Mouse (Mus musculus) ovary, postnatal 14 days (tissue): ENCODE measurements around the gene Arhgef39.
A peak's percentile ranks its signal among the peaks of the same experiment; 100 is the strongest.
"Not testable (repeated sequence)": the region's sequence is repeated elsewhere in the genome, so short reads cannot be mapped to it uniquely, and the experiment has no call there.

Source experiments
- DNase-seq: peaks from one replicate; pipeline ENCODE4 v3.0.0; 2022; ENCODE audit warnings: low spot score

The Arhgef39 gene

GRCm38 (mm10) chr4:43507938-43508665 is 8.6 kb upstream of the Arhgef39 start:
- DNase-seq, result no peak

DNA sequence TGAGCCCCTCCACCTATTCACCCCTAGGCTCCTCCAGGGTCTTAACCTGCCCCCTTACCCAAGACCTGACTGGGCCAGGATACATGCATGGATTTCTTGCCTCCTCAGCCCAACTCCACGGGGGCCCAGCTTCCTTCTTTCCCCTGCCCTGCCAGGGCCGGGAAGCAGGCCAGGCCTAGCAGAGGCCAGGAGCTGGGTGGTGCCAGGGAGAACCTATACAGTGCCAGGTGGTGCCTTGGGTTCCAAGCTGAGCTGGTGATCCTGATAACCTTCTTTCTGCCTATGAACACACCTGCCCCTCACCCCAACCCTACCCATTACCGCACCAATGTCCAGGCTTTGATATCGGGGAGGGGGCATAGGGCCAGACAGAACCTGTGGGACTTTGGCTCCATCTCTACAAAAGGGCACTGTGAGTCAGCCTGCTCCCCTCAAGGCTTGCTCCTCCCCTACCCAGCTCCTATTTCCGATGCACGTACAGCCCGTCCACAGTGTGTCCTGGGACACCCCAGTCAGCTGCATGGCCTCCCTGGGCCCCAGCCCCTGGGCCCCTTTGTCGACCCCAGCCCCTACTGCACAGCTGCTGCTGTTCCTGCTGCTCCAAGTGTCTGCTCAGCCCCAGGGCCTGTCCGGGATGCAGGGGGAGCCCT is 7.2 kb upstream of the Arhgef39 start, which contains the start of gene Car9:
Gene Car9, plus strand, starts transcription at position 431 of the 650 bp plus-strand sequence.
- DNase-seq, result no peak

DNA sequence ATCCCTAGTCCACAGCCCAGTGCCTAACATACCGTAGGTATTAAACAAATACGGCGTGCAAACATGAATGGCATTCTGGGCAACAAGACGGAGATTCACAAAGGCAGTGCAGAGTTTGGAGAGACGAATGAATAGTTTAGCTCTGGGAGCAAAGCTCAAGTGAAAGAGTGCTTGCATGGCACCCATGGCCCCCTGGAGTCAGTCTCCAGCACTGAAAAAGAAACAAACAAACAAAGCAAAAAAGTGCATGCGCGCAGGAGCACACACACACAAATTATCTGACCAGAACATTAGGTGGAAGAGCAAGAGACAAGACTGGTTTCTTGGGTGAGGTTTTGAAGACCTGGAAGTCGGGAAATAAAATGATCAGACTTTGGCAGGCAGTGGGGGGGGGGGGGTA is 6.6 kb upstream of the Arhgef39 start:
- no peak for DNase-seq

- no peak for DNase-seq
Measured at GRCm38 (mm10) chr4:43504269-43504668, 4.8 kb upstream of the Arhgef39 start.

DNA sequence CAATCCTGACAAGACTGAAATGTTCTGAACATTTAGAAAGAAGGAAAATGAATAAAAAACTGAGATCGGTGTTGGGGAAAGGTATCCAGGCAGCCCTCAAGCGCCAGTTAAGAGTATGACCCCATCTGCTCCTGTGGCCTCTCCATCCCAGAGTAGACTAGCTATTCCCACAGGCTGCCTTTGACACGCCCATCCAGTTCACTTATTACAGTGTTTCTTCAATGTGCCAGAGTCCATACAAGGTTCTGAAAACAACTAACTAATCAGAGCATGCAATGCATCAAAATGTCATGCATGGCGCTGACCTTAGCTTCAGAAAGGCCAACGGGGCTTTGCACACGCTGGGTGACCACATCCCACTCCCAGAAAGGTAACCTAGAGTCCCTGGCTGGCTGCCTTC is 4.0 kb upstream of the Arhgef39 start:
- no peak for DNase-seq

DNA sequence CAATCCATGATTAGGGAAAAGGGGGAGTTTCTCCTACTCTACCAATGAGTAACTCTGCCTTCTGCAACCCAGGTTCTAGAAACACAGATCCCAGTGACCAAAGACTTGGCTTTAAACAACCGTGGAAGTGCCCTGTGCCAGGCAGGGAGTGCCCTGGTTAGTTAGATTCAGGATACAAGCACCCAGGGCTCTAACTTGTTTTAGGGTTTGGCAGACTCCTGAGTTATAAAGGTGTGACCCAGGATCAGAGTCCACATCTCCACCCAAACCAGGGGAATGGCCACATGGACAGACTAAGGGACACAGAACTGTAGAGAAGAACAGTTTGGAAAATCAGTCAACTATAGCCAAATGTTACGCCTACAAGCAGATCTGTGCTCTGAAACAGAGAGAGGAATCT is 3.5 kb upstream of the Arhgef39 start:
- no peak for DNase-seq

DNA sequence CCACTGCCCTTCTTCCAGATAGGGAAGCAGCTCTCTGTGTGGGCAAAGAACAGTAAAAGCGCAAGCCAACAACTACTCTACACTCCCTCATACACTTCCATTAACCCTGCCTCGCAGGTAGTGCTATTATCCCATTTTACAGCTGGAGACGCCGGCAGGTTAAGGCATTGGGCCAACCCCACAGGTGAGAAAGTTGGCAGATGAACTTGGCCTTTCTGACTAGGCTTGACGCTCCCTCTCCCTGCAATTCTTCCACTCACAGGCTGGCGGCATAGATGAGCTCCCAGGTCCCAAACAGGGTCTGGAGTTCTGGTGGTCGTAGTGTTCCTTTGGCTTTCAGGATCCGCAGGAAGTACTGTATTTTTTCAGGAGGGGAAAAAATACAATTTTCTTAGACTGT is 512 bp downstream of the Arhgef39 start:
- no peak for DNase-seq

DNA sequence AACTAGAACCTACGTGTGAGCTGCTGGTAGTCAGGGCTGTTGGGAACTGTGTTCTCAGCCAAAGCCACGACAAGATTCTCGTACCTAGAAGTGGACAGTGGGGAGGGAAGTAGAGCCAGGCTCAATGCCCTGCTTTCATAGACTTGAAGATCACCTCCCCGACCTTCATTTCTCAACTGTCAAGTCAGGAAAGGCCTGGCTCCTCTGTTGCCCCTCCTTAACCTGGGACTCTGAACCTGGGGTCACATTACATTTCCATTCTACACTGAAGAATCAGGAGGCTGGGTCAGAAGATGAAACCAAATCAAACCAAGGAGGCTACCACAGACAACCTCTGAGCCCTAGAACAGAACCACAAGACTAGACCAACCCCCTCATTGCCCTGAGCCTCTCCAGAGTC is 1.5 kb downstream of the Arhgef39 start:
- no peak for DNase-seq

- no peak for DNase-seq
Measured at GRCm38 (mm10) chr4:43497405-43497804, 2.1 kb downstream of the Arhgef39 start.

DNA sequence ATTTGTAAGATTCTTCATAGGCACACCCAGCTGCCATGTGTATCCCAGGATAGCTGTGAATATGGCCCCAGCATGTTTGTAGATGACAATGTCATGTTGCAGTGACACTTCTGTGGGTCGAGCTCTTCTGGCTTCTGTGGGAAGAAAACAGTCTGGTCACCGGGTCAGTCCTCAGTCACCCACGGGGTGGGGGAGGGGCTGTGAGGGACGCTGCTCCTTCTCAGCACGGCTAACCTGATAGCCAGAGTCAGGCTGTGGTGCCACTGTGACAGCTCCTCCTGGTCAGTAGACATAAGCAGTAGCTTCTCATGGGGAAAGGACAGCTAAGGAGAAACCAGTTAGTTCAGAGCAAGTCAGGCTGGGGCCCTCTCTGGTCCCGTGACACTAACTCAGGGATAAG is 2.9 kb downstream of the Arhgef39 start:
- no peak for DNase-seq

DNA sequence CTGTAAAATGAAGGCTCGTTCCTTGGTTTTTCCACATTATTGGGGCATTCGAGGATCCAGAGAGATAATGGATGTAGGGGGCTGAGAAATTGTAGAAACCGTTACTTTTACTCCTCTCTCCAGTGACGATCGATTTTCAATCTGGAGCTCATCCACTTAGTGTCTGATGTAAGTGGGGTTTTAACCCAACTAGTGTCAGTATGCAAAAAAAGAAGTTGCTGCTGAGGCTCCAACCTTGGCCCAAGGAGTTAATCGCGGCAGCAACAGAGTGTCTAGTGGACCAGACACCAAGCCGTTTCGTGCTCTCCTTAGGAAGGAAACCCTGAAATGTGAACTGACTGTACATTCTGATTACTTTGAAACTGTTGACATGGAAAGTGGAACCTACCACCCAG is 5.7 kb downstream of the Arhgef39 start:
- no peak for DNase-seq

DNA sequence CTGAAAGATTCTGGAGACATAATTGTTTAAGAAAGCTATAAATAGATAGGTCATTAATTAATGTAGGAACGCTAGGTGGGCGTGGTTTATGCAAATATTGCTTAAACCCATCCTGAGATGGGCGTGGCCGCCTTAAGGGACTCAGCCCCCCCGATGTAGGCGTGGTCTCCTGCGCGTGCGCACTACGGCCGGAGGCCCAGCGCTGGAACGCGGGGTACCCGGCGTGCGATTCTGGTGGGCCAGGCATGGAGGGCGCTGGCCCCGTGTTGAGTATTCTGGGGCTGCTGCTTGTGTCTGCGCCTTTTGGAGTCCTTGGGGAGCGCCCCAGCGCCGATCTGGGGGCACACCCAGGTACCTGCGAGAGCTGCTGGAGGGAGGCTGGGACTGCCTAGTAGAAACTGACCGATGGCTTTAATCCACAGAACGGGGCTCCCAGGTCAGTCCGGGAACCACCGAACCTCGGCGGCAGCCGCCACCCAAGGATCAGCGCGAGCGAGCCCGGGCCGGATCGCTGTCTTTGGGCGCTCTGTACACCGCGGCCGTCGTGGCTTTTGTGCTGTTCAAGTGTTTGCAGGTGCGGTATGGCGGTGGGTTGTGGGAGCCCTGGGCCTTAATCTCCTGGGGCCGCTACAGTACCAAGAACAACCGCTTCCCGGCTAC is 6.2 kb downstream of the Arhgef39 start:
- DNase-seq, result peak; percentile 98

- peak; percentile 68 for DNase-seq
Measured at GRCm38 (mm10) chr4:43492821-43493185, 6.7 kb downstream of the Arhgef39 start, which contains the start of gene Ccdc107. TSS of gene Ccdc107 (plus strand) at chr4:43492900.

DNA sequence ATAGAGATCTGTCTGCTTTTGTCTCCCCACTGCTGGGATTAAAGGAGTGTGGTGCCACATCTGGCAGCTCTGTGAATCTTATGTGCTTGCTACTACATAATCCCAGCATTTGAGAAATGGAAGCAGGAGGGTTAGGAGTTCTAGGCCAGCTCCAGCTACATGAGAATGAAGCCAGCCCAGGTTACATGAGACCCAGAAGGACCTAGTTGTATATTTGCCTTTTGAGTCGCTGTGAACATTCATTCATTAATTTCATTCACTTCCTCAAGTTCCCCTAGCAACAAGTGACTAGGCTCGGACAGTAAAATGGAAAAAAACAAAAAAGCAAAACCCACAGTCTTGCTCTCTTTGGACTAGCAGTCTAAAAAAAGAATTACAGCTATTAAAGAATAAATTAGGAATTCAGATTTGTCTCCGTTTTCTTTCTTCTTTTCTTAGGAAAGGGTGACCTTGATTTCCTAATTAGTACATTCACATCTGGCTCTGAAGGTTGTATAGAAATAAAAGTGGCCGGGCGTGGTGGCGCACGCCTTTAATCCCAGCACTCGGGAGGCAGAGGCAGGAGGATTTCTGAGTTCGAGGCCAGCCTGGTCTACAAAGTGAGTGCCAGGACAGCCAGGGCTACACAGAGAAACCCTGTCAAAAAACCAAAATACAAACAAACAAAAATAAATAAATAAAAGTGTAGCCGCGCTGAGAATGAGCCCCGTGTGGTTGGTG is 7.2 kb downstream of the Arhgef39 start:
- no peak for DNase-seq

DNA sequence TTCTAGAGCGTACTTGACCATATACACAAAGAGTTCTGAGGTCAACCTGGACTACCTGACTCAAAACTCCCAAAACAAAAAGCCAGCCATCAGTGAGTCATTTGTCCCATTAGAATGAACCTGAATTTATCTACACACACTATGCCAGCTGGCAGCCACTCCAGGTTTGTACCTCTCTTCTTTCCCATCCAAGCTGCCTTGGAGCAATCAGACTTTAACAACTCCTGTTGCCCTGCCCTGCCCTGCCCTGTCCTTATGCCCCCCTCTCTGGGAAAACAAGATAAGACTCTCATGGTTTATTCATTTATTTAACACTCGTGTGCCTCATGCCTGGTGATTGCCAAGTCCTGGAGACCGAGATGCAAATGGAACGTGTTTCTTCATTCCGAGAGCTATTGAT is 8.7 kb downstream of the Arhgef39 start:
- no peak for DNase-seq

DNA sequence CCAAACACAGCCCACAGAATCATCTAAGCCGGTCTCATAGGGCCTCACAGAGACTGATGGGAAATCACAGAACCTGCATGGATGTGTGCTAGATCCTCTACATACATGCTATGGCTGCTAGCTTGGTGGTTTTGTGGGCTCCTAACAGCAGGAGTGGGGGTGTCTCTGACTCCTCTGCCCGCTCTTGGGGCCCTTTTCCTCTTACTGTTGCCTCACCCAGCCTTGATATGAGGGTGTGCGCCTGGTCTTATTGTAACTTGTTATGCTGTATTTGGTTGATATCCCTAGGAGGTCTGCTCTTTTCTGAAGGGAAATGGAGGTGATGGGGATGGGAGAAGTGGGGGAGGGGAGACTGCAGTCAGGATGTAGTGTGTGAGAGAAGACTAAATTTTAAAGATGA is 9.9 kb downstream of the Arhgef39 start:
- DNase-seq, result no peak

- not testable (repeated sequence) for DNase-seq
Measured at GRCm38 (mm10) chr4:43485666-43486065, 13.8 kb downstream of the Arhgef39 start.

GRCm38 (mm10) chr4:43483535-43484091 is 15.9 kb downstream of the Arhgef39 start, which contains the start of gene Sit1:
TSS of gene Sit1 (minus strand) at chr4:43483734.
- no peak for DNase-seq

GRCm38 (mm10) chr4:43482591-43482990 is 16.9 kb downstream of the Arhgef39 start:
- no peak for DNase-seq

DNA sequence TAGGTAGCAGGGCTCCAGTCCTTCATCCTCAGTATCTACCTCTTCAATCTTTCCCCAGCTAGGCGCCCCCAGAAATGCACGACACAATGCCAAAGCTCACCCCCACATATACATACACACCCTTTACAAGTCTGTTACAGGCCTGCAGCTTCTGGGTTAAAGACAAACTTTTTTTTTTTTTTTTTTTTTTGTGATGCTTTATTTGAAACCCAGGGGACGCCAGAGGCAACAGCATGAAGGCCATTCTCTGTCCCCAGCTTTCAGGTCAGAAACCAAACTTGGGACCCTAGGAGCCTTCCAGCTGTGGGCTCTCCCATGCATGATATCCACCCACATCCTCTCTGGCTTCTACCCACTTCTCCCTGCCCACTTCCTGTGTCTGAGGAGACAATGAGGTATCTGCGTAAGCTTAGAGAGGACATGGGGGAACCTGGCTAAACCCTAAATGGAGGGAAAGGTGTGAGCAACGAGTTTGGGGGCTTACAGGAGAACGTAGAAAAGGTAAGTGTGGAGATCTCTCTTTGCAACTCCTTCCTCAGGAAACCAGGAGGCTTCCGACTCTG is 17.5 kb downstream of the Arhgef39 start:
- no peak for DNase-seq

DNA sequence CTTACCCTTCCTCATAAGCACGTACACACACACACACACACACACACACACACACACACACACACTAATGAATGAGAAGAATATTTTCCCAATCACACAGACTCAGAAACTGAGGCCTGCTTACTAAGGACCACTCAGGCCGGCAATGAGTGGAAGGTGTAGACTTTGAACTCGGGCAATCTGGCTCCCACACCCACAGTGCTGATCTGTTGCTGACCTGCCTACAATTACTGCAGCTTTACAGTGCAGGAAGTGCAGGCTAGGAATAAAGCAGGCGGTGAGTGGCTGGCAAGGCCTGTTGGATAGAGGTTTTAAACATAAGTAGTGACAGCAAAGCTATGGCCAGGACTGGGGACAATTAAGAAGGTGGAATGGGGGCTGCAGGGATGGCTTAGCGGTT is 18.5 kb downstream of the Arhgef39 start:
- no peak for DNase-seq
